9 mouse cellular contexts compared by ENCODE assay signal in genomic region chr3:27607081-27607795, GRCm38 (mm10).
A peak's percentile ranks its signal among the peaks of the same experiment; 100 is the strongest.
DNase-seq lines count a peak whose midpoint lies in the region; ATAC-seq lines count a peak whose summit lies in the region.
"Had no signal": no experiment of that assay in that cellular context is flagged by ENCODE, and none has a peak within 500 bp of the region (broad histone marks: within the 10 kb centered on the region; RNA-seq: fewer than 3 reads in every experiment).

No protein-coding gene starts in this region.

- H3K4me1 ChIP-seq in embryonic facial prominence, embryonic 10.5 days, result peaks cover 57% of the 10 kb centered on the region
- peaks cover 31% of the 10 kb centered on the region for H3K4me1 ChIP-seq in heart, embryonic 11.5 days (ENCODE audit: control insufficient read depth, insufficient read depth, low read length)
- H3K4me1 ChIP-seq in liver, embryonic 15.5 days (replicated peaks), result peaks cover 31% of the 10 kb centered on the region

- ATAC-seq in heart, embryonic 11.5 days (replicated peaks; ENCODE audit: insufficient number of reproducible peaks, low FRiP score, low TSS enrichment), result peak; percentile 82
- ATAC-seq in liver, embryonic 15.5 days (ENCODE audit: insufficient read depth), result peak; percentile 49
- ATAC-seq in erythroid progenitor cell, adult 5-6 weeks (replicated peaks; ENCODE audit: low FRiP score, poor library complexity, severe bottlenecking), result no peak

- no peaks in the 10 kb centered on the region for H3K36me3 ChIP-seq in embryonic facial prominence, embryonic 10.5 days (replicated peaks)
- H3K36me3 ChIP-seq in heart, embryonic 11.5 days (ENCODE audit: control insufficient read depth, insufficient read depth, low read length), result no peaks in the 10 kb centered on the region
- H3K36me3 ChIP-seq in liver, embryonic 15.5 days (replicated peaks), result no peaks in the 10 kb centered on the region

- no peaks in the 10 kb centered on the region for H3K9me3 ChIP-seq in embryonic facial prominence, embryonic 10.5 days
- no peaks in the 10 kb centered on the region for H3K9me3 ChIP-seq in heart, embryonic 11.5 days (replicated peaks; ENCODE audit: control insufficient read depth, low read length)
- no peaks in the 10 kb centered on the region for H3K9me3 ChIP-seq in liver, embryonic 15.5 days (replicated peaks)

- no peaks in the 10 kb centered on the region for H3K27me3 ChIP-seq in embryonic facial prominence, embryonic 10.5 days (replicated peaks; ENCODE audit: low read depth, poor library complexity, severe bottlenecking)
- no peaks in the 10 kb centered on the region for H3K27me3 ChIP-seq in heart, embryonic 11.5 days (ENCODE audit: control insufficient read depth, insufficient read depth, low read length)
- no peaks in the 10 kb centered on the region for H3K27me3 ChIP-seq in liver, embryonic 15.5 days

- peak overlapping the region; percentile 73 for H3K27ac ChIP-seq in embryonic facial prominence, embryonic 10.5 days (replicated peaks)
- peak overlapping the region; percentile 87 for H3K27ac ChIP-seq in heart, embryonic 11.5 days (ENCODE audit: low read depth, low read length)
- H3K27ac ChIP-seq in liver, embryonic 15.5 days (replicated peaks), result no peak overlapping the region
- H3K27ac ChIP-seq: left cerebral cortex, adult 2 months had no signal

- peak overlapping the region; percentile 23 for H3K4me2 ChIP-seq in heart, embryonic 11.5 days
- no peak overlapping the region for H3K4me2 ChIP-seq in liver, embryonic 15.5 days

- WGBS in embryonic facial prominence, embryonic 10.5 days, result 45% methylated on average over 9 of the region's 9 CpGs
- WGBS in heart, embryonic 11.5 days (ENCODE audit: insufficient replicate concordance), result 12% methylated on average over 9 of the region's 9 CpGs
- 13% methylated on average over 9 of the region's 9 CpGs for WGBS in liver, embryonic 15.5 days (ENCODE audit: insufficient replicate concordance)

- peak; percentile 29 for DNase-seq in left cerebral cortex, adult 11 months (ENCODE audit: low spot score)
- no peak for DNase-seq in left cerebral cortex, adult 9 months (ENCODE audit: low spot score in 2 of 2)
- DNase-seq in embryonic facial prominence, embryonic 10.5 days (ENCODE audit: low spot score), result peak; percentile 59
- DNase-seq in kidney, adult 8-10 months, result peak; percentile 50 to 55
- peak; percentile 81 for DNase-seq in ovary, postnatal 36 days (ENCODE audit: low spot score)

- no peak overlapping the region for H3K4me3 ChIP-seq in embryonic facial prominence, embryonic 10.5 days
- no peak overlapping the region for H3K4me3 ChIP-seq in heart, embryonic 11.5 days (ENCODE audit: low read depth, low read length)
- H3K4me3 ChIP-seq in liver, embryonic 15.5 days (replicated peaks), result no peak overlapping the region
- H3K4me3 ChIP-seq: left cerebral cortex, adult 2 months had no signal

- H3K9ac ChIP-seq in heart, embryonic 11.5 days (ENCODE audit: low read depth, low read length), result peak overlapping the region; percentile 53
- no peak overlapping the region for H3K9ac ChIP-seq in liver, embryonic 15.5 days

Comparison
In these comparisons a context has a peak if more than half of its experiments do, and no peak if none do; other contexts are left out.
1. DNase-seq: peak in left cerebral cortex, adult 11 months (single experiment), embryonic facial prominence, embryonic 10.5 days (single experiment), kidney, adult 8-10 months (2 of 2) and ovary, postnatal 36 days (single experiment); none in left cerebral cortex, adult 9 months (0 of 2).